Mouse (Mus musculus) cerebellum, adult 2 months (tissue): Measurements from ENCODE around the gene Nhp2. TPM values are rescaled to one million over a fixed set of nuclear protein-coding genes. Genes with fewer than 3 reads are reported as not detected.
"Not testable (repeated sequence)": the region's sequence is repeated elsewhere in the genome, so short reads cannot be mapped to it uniquely, and the experiment has no call there.

ENCODE experiments used
- DNase-seq, 2 experiments: peaks; one replicate each; pipeline ENCODE4 v3.0.0; 2021
- H3K27ac ChIP-seq: fragments of 200-500 bp; 2 replicates; pipeline ENCODE4 v1.5.1; 2012; ENCODE audit warnings: low read length, control low read depth, inconsistent platforms; ENCODE audit not compliant: insufficient read depth
- H3K27me3 ChIP-seq: fragments of 200-500 bp; 2 replicates; pipeline ENCODE4 v1.6.1; 2012; ENCODE audit warnings: inconsistent platforms, mild to moderate bottlenecking, low read length, moderate library complexity; ENCODE audit not compliant: control insufficient read depth, insufficient read depth
- H3K4me1 ChIP-seq: fragments of 200-500 bp; 2 replicates; pipeline ENCODE4 v1.6.1; 2011; ENCODE audit warnings: low read length; ENCODE audit not compliant: control insufficient read depth, insufficient read depth
- H3K4me3 ChIP-seq: fragments of 200-500 bp; replicated peaks from 2 replicates; pipeline ENCODE3; 2011; ENCODE audit warnings: mild to moderate bottlenecking, low read depth, low read length, control low read depth; ENCODE audit not compliant: insufficient read depth
- CTCF ChIP-seq: fragments of 200-500 bp; IDR thresholded peaks from 2 replicates; pipeline ENCODE4 v1.5.1; 2011; ENCODE audit warnings: low read depth, mild to moderate bottlenecking, control low read depth, low read length, moderate library complexity, borderline replicate concordance; ENCODE audit not compliant: insufficient read depth
- POLR2A ChIP-seq: fragments of 200-500 bp; IDR thresholded peaks from 2 replicates; pipeline ENCODE4 v1.6.1; 2011; ENCODE audit warnings: low read length, control low read depth, borderline replicate concordance; ENCODE audit not compliant: insufficient read depth
- WGBS: fragments of 180-500 bp; shearing (Covaris S2); methylation state at CpG from one replicate; pipeline ENCODE4 v1.1.7; 2018; 5-methylcytosine and 5-hydroxymethylcytosine counted together
- polyA plus RNA-seq: library from polyadenylated mRNA; depleted of rRNA; stranded (reverse); fragments of >200 nt; gene quantifications from 2 replicates; pipeline ENCODE4 v1.2.3, GENCODE M21; 2012

Gene Nhp2
- polyA plus RNA-seq, 1 experiment = 48.4 TPM

- no peak for DNase-seq
- TF ChIP-seq CTCF (no peak), POLR2A (no peak)
- peaks cover 3% of the 10 kb centered on the region; the same call in 1 of the 2 replicates for H3K4me1 ChIP-seq
- no peak overlapping the region for H3K27ac ChIP-seq
- H3K4me3 ChIP-seq = no peak overlapping the region
- no peaks in the 10 kb centered on the region for H3K27me3 ChIP-seq
- 85% methylated on average over 3 of the region's 3 CpGs for WGBS
Observed at GRCm38 (mm10) chr11:51609266-51609909, 10.1 kb upstream of the Nhp2 start.

GRCm38 (mm10) chr11:51609940-51610339 lies 9.6 kb upstream of the Nhp2 start:
- not testable (repeated sequence) for H3K4me3 ChIP-seq, DNase-seq, H3K27me3 ChIP-seq, H3K4me1 ChIP-seq, H3K27ac ChIP-seq
- WGBS = 85% methylated on average over 5 of the region's 5 CpGs

GRCm38 (mm10) chr11:51614256-51614655 lies 5.3 kb upstream of the Nhp2 start:
- no peak overlapping the region for H3K27ac ChIP-seq
- no peak overlapping the region for H3K4me3 ChIP-seq
- no peak for DNase-seq
- H3K27me3 ChIP-seq = no peaks in the 10 kb centered on the region
- H3K4me1 ChIP-seq = no peaks in the 10 kb centered on the region; the same call in 1 of the 2 replicates
- WGBS = 79% methylated on average over 8 of the region's 8 CpGs
- TF ChIP-seq CTCF (no peak), POLR2A (no peak)

GRCm38 (mm10) chr11:51615129-51615528 lies 4.4 kb upstream of the Nhp2 start:
- 32% methylated on average over 7 of the region's 7 CpGs for whole genome bisulfite sequencing

GRCm38 (mm10) chr11:51615601-51616000 lies 3.9 kb upstream of the Nhp2 start:
- TF ChIP-seq POLR2A (peak; percentile 69; the same call in 1 of the 2 replicates), CTCF (no peak)
- no peak overlapping the region for H3K27ac ChIP-seq
- DNase-seq = peak; percentile 43 to 49
- no peaks in the 10 kb centered on the region for H3K27me3 ChIP-seq
- 6% methylated on average over 14 of the region's 14 CpGs for WGBS
- no peaks in the 10 kb centered on the region; the same call in 1 of the 2 replicates for H3K4me1 ChIP-seq
- H3K4me3 ChIP-seq = peak overlapping the region; percentile 50

More at GRCm38 (mm10) chr11:51615129-51615528, 4.4 kb upstream of the Nhp2 start:
- Histone ChIP-seq H3K27me3 (no peaks in the 10 kb centered on the region), H3K4me3 (peak overlapping the region; percentile 50), H3K27ac (no peak overlapping the region), H3K4me1 (no peaks in the 10 kb centered on the region; the same call in 1 of the 2 replicates)
- DNase-seq = no peak
- no peak for TF ChIP-seq POLR2A
- no peak for TF ChIP-seq CTCF

GRCm38 (mm10) chr11:51616113-51616512 lies 3.4 kb upstream of the Nhp2 start:
- H3K4me3 ChIP-seq, H3K4me1 ChIP-seq, H3K27me3 ChIP-seq, DNase-seq, H3K27ac ChIP-seq: not testable (repeated sequence)
- WGBS = 88% methylated on average over 7 of the region's 7 CpGs

- under 1% methylated on average over 4 of the region's 4 CpGs for WGBS
- Histone ChIP-seq H3K27me3 (no peaks in the 10 kb centered on the region), H3K4me1 (no peaks in the 10 kb centered on the region; the same call in 1 of the 2 replicates), H3K4me3 (no peak overlapping the region), H3K27ac (no peak overlapping the region)
- DNase-seq = peak; percentile 72 to 73
- peak; percentile 92 for TF ChIP-seq CTCF
- TF ChIP-seq POLR2A = no peak
Observed at GRCm38 (mm10) chr11:51617693-51618092, 1.8 kb upstream of the Nhp2 start.

GRCm38 (mm10) chr11:51618894-51619408 lies 584 bp upstream of the Nhp2 start:
- H3K4me1 ChIP-seq = no peaks in the 10 kb centered on the region; the same call in 1 of the 2 replicates
- WGBS = 54% methylated on average over 8 of the region's 8 CpGs
- TF ChIP-seq CTCF = no peak
- no peak for TF ChIP-seq POLR2A
- DNase-seq = no peak
- H3K27ac ChIP-seq = no peak overlapping the region
- no peaks in the 10 kb centered on the region for H3K27me3 ChIP-seq
- peak overlapping the region; percentile 59 for H3K4me3 ChIP-seq
